Mouse (Mus musculus) regulatory T cell (primary cell): Measurements from ENCODE around the gene Ablim2.

Source experiments
- in situ Hi-C: fragments of 300-600 bp; cut with MboI, MseI; formaldehyde crosslinking; loops from one replicate; pipeline ENCODE4 v1.15.1; 2025; ENCODE audit warnings: high pct_unique_total_duplicates

The Ablim2 gene

GRCm38 (mm10) chr5:35757639-35758001 is at the start of gene Ablim2:
TSS of gene Ablim2 (plus strand) at chr5:35757880.
- in situ Hi-C loops = no loop called here

- in situ Hi-C loops = loop anchor here (5.0 kb wide), 1 partner anchor 118 kb away; no protein-coding TSS in a partner anchor
These were observed 47.2 kb upstream of the Ablim2 start for GRCm38 (mm10) chr5:35710481-35710880.

GRCm38 (mm10) chr5:35710931-35711330 is 46.7 kb upstream of the Ablim2 start:
- in situ Hi-C loops = loop anchor here (5.0 kb wide), 1 partner anchor 119 kb away; no protein-coding TSS in a partner anchor

- in situ Hi-C loops = loop anchor here (5.0 kb wide), 1 partner anchor 120 kb away; no protein-coding TSS in a partner anchor
These were observed 45.2 kb upstream of the Ablim2 start for GRCm38 (mm10) chr5:35712517-35712916.

- in situ Hi-C loops = loop anchor here (5.0 kb wide), 1 partner anchor 122 kb away; no protein-coding TSS in a partner anchor
These were observed 43.9 kb upstream of the Ablim2 start for GRCm38 (mm10) chr5:35713649-35714354.

- in situ Hi-C loops = no loop called here
These were observed 40.2 kb upstream of the Ablim2 start for GRCm38 (mm10) chr5:35717455-35717854.

- in situ Hi-C loops = no loop called here
These were observed 39.7 kb upstream of the Ablim2 start for GRCm38 (mm10) chr5:35717946-35718345.

- in situ Hi-C loops = no loop called here
These were observed 38.9 kb upstream of the Ablim2 start for GRCm38 (mm10) chr5:35718817-35719216.

- in situ Hi-C loops = no loop called here
These were observed 38.3 kb upstream of the Ablim2 start for GRCm38 (mm10) chr5:35719343-35719742.

GRCm38 (mm10) chr5:35719880-35720279 is 37.8 kb upstream of the Ablim2 start:
- in situ Hi-C loops = no loop called here

- in situ Hi-C loops = no loop called here
These were observed 35.7 kb upstream of the Ablim2 start for GRCm38 (mm10) chr5:35721933-35722332.

- in situ Hi-C loops = no loop called here
These were observed 35.0 kb upstream of the Ablim2 start for GRCm38 (mm10) chr5:35722654-35723053.

- in situ Hi-C loops = no loop called here
These were observed 33.8 kb upstream of the Ablim2 start for GRCm38 (mm10) chr5:35723900-35724299.

- in situ Hi-C loops = no loop called here
These were observed 31.8 kb upstream of the Ablim2 start for GRCm38 (mm10) chr5:35725840-35726239.

- in situ Hi-C loops = no loop called here
These were observed 30.2 kb upstream of the Ablim2 start for GRCm38 (mm10) chr5:35727447-35727846.

GRCm38 (mm10) chr5:35728344-35728956 is 29.2 kb upstream of the Ablim2 start:
- in situ Hi-C loops = no loop called here

- in situ Hi-C loops = no loop called here
These were observed 28.7 kb upstream of the Ablim2 start for GRCm38 (mm10) chr5:35728957-35729460.

GRCm38 (mm10) chr5:35729844-35730243 is 27.8 kb upstream of the Ablim2 start:
- in situ Hi-C loops = no loop called here

GRCm38 (mm10) chr5:35730552-35730951 is 27.1 kb upstream of the Ablim2 start:
- in situ Hi-C loops = no loop called here

- in situ Hi-C loops = no loop called here
These were observed 26.7 kb upstream of the Ablim2 start for GRCm38 (mm10) chr5:35731006-35731405.

- in situ Hi-C loops = no loop called here
These were observed 24.2 kb upstream of the Ablim2 start for GRCm38 (mm10) chr5:35733523-35733922.

- in situ Hi-C loops = no loop called here
These were observed 20.3 kb upstream of the Ablim2 start for GRCm38 (mm10) chr5:35737231-35737901.
